Mouse (Mus musculus) ES-Bruce4 (cell line): Measurements from ENCODE around the gene Tnfrsf23. TPM values are rescaled to one million over a fixed set of nuclear protein-coding genes. Genes with fewer than 3 reads are reported as not detected.
"Not testable (repeated sequence)": the region's sequence is repeated elsewhere in the genome, so short reads cannot be mapped to it uniquely, and the experiment has no call there.

Experiments
- H3K27ac ChIP-seq: 2 replicates; pipeline ENCODE4 v1.5.1; 2012; ENCODE audit warnings: low read length, inconsistent platforms; ENCODE audit not compliant: insufficient read depth
- H3K27me3 ChIP-seq: 2 replicates; pipeline ENCODE4 v1.6.1; 2012; ENCODE audit warnings: mild to moderate bottlenecking, low read length, inconsistent platforms; ENCODE audit not compliant: control insufficient read depth, poor library complexity, insufficient read depth, severe bottlenecking
- H3K36me3 ChIP-seq: 2 replicates; pipeline ENCODE4 v1.6.1; 2012; ENCODE audit warnings: inconsistent platforms, mild to moderate bottlenecking, low read length, moderate library complexity; ENCODE audit not compliant: control insufficient read depth, poor library complexity, insufficient read depth, severe bottlenecking
- H3K4me1 ChIP-seq: one replicate; pipeline ENCODE4 v1.8.1; 2011; ENCODE audit warnings: low read length; ENCODE audit not compliant: control insufficient read depth, insufficient read depth
- H3K4me3 ChIP-seq: 2 replicates; pipeline ENCODE4 v1.5.1; 2011; ENCODE audit warnings: low read depth, mild to moderate bottlenecking, low read length
- H3K9ac ChIP-seq: 2 replicates; pipeline ENCODE4 v1.6.1; 2012; ENCODE audit warnings: low read depth, mild to moderate bottlenecking, inconsistent platforms; ENCODE audit not compliant: poor library complexity, severe bottlenecking
- H3K9me3 ChIP-seq: replicated peaks from 2 replicates; pipeline ENCODE4 v1.6.1; 2012; ENCODE audit warnings: mild to moderate bottlenecking, low read length, inconsistent platforms; ENCODE audit not compliant: control insufficient read depth, poor library complexity, insufficient read depth, severe bottlenecking
- CTCF ChIP-seq: IDR thresholded peaks from one replicate; pipeline ENCODE4 v1.8.1; 2011; ENCODE audit warnings: low read depth, low read length
- EP300 ChIP-seq: IDR thresholded peaks from 2 replicates; pipeline ENCODE4 v1.6.1; 2011; ENCODE audit warnings: low read depth, low read length; ENCODE audit not compliant: insufficient read depth
- POLR2A ChIP-seq: IDR thresholded peaks from one replicate; pipeline ENCODE4 v1.8.1; 2011; ENCODE audit warnings: low read length; ENCODE audit not compliant: insufficient read depth
- polyA plus RNA-seq: library from polyadenylated mRNA; stranded (reverse); fragments of >200 nt; gene quantifications from 2 replicates; pipeline ENCODE4 v1.2.4, GENCODE M21; 2011; ENCODE audit warnings: low read depth; ENCODE audit not compliant: missing spikeins, insufficient read depth, insufficient read length

Tnfrsf23 gene
- polyA plus RNA-seq, 1 experiment, result 4.4 TPM

DNA sequence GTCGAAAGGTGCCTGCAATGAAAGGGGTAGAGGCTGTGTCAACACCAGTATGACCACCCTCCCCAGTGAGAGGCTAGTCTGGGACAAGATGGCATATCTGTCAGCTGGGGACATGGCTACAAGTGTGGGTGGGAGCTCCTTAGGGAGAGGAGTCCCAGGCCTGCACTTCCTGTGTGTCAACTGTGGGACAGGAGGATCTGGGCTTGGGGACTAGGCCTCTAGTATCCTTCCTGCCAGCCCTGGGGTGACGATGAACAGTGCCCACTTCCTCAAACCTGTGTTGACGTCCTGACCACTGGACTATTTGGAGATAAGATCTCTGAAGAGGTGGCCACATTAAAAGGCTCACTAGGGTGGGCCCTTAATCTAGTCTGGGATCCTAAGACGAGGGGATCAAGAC, 4.3 kb upstream of the Tnfrsf23 start:
- no peak overlapping the region for H3K4me3 ChIP-seq
- no peaks in the 10 kb centered on the region for H3K27me3 ChIP-seq
- H3K9ac ChIP-seq, result no peak overlapping the region
- TF ChIP-seq POLR2A (no peak), CTCF (no peak), EP300 (no peak)
- no peak overlapping the region for H3K27ac ChIP-seq
- H3K9me3 ChIP-seq, result no peaks in the 10 kb centered on the region
- no peaks in the 10 kb centered on the region for H3K4me1 ChIP-seq
- no peaks in the 10 kb centered on the region for H3K36me3 ChIP-seq

DNA sequence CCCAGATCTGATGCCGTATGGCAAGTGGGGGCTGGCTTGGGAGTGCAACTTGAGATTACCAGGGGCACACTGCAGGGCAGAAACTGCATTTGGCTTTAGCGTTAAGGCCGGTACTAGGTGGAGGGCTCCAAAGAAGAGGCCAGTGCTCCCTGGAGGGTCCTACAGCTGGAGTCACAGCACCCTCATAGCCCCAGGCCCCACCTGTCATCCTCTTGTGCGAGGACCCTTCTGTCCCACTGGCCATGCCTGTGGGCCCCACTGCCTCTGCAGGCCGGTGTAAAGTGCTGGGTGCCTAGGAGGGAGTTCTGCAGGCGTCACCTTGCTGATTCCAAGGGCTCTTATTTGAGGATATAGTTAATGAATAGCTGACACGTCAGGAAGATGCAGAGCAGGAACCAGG, 3.8 kb upstream of the Tnfrsf23 start:
- Histone ChIP-seq H3K9me3 (no peaks in the 10 kb centered on the region), H3K36me3 (no peaks in the 10 kb centered on the region), H3K4me1 (no peaks in the 10 kb centered on the region), H3K4me3 (no peak overlapping the region), H3K27ac (no peak overlapping the region), H3K27me3 (no peaks in the 10 kb centered on the region), H3K9ac (no peak overlapping the region)
- no peak for TF ChIP-seq CTCF
- TF ChIP-seq POLR2A, result no peak
- no peak for TF ChIP-seq EP300

DNA sequence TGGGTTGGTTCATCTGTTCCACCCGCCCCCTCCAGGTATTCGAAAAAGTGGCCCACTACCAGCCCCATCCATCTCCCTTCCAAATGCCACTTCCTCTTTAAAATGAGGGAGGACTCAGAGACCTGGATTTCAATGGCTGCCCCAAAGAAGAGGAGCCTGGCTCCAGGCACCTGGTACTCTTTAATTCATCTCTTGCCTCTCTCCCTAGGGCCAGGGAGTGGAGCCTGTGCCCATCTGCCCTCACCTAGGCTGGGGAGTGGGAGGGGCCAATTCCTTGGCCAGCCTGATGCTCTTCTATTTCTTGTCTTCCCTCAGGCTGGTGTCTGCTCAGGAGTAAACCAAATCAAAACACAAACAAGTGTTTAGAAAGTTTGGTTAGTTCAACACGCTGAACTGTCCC, 1.0 kb upstream of the Tnfrsf23 start:
- H3K4me1 ChIP-seq, H3K36me3 ChIP-seq, H3K27ac ChIP-seq, H3K9ac ChIP-seq, H3K4me3 ChIP-seq, H3K27me3 ChIP-seq, H3K9me3 ChIP-seq: not testable (repeated sequence)

DNA sequence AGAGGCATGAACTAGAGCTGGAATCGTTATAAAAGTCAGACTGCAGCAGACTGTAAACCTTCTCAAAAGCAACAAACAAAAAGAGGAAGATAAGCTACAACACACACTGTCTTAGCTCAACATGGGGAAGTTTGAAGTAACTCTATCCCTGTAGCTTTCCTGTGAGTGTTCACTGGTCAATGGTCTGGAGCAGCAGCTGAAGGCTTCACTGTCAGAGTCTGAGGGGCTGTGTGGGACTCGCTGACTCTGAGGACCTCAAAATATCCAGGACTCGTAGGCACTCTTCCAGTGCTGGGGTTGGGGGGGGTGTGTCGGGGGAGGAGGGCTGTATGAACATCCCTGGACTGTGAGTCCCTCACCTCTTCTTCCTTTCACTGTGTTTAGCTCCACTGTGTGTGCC, 519 bp upstream of the Tnfrsf23 start:
- H3K4me3 ChIP-seq, H3K27me3 ChIP-seq, H3K9ac ChIP-seq, H3K4me1 ChIP-seq, H3K36me3 ChIP-seq, H3K27ac ChIP-seq, H3K9me3 ChIP-seq: not testable (repeated sequence)

DNA sequence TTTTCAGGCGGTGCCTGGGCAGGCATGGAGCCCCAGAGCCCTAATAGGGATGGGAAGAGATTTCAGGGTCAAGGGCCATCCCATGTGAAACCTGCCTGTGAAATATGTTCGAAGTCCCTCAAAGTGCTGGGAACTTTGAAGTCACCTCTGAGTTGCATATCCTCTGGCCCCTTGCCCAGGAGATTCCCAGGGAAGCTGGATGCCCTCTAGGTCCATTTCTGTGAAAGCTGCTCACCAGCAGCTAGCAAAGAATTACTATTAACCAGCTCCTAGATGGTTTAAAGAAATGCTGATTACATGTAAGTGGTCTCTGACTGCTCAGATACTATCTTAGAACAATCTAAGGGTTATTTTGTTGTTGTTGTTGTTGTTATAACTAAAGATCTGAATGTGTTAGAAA, 1.1 kb downstream of the Tnfrsf23 start:
- H3K9me3 ChIP-seq, H3K9ac ChIP-seq, H3K27me3 ChIP-seq, H3K27ac ChIP-seq, H3K4me1 ChIP-seq, H3K36me3 ChIP-seq, H3K4me3 ChIP-seq: not testable (repeated sequence)

DNA sequence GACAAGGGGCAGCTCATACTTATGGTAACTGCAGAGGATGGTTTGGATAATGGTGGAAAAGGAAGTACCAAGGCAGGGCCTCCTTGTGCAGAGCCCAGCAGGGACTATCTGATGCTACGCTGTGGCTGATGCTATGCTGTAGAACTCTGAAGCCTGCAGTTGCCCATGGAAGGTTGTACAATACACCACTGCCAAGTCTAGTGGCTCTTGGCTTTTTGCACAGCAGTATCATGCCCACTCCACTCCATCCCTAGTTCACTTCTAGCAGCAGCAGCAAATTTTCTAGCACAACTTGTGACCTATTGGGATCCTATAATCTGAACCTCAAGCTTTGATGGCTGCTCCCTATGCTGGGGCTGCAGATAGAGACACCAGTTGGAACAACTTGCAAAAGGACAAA, 4.1 kb downstream of the Tnfrsf23 start:
- Histone ChIP-seq H3K4me1 (no peaks in the 10 kb centered on the region), H3K9ac (no peak overlapping the region), H3K9me3 (no peaks in the 10 kb centered on the region), H3K27me3 (no peaks in the 10 kb centered on the region), H3K27ac (no peak overlapping the region), H3K4me3 (no peak overlapping the region), H3K36me3 (no peaks in the 10 kb centered on the region)
- TF ChIP-seq CTCF, result no peak
- no peak for TF ChIP-seq EP300
- no peak for TF ChIP-seq POLR2A

DNA sequence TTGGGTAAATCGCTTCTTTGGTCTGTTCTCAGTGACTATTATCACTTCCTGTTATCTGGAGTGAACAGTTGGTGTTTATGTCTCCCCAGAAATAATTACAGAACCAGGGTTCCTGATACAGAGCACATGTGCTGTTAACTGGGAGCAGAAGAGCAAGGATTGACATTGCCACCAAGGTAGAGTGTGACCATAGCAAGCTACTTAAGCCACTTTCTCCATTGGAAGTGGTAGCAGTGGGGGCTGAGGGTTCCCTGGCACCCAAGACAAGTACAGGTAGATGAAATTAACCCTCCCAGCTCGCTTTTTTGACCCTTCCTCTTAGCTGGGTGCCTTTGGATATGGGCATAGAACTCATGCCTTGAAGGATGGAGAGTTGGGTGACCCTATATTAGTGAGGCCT, 4.8 kb downstream of the Tnfrsf23 start:
- H3K9ac ChIP-seq, H3K27me3 ChIP-seq, H3K27ac ChIP-seq, H3K4me3 ChIP-seq, H3K36me3 ChIP-seq, H3K9me3 ChIP-seq, H3K4me1 ChIP-seq: not testable (repeated sequence)

DNA sequence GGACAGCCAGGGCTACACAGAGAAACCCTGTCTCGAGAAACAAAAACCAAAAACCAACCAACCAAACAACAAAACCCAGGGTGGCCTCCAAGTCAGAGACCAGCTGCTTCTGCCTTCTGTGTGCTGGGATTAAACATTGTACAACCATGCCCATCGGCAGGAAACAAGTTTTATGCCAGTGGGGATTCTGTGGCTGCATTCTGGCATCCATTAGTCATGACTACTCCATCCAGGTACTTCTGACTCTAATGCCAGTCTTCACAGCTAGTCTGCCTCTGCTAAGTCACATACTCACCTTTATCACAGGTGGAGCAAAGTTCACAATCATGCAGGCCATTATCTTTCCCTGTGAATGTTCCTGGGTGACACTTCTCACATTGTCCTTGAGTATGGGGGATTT, 6.0 kb downstream of the Tnfrsf23 start:
- H3K4me1 ChIP-seq, H3K27me3 ChIP-seq, H3K9ac ChIP-seq, H3K36me3 ChIP-seq, H3K9me3 ChIP-seq, H3K4me3 ChIP-seq, H3K27ac ChIP-seq: not testable (repeated sequence)
